Mouse (Mus musculus): ENCODE measurements around the gene Sox18.

Sox18 gene

DNA sequence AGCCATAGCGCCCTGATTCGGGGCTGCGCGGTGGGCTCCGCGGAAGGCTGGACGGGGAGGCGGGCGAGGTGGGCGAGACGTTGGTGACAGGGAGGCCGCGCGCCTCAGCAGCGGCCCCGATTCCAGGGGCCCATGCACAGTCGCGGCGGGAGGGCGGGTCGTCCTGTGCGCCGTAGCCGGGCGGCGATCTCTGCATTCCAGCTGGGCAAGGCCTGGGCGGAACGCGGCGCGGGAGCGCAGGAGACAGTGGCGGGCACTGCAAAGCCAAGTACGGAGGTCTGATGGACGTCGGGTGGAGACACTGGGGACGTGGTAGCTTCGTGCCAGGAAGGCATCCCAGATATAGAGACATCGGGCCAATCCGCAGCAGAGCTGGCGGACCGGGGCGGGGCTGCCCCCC, at the start of gene Sox18:
TSS of gene Sox18 (minus strand) at position 315 of the 400 bp plus-strand sequence.
- peak; percentile 99 for DNase-seq

DNA sequence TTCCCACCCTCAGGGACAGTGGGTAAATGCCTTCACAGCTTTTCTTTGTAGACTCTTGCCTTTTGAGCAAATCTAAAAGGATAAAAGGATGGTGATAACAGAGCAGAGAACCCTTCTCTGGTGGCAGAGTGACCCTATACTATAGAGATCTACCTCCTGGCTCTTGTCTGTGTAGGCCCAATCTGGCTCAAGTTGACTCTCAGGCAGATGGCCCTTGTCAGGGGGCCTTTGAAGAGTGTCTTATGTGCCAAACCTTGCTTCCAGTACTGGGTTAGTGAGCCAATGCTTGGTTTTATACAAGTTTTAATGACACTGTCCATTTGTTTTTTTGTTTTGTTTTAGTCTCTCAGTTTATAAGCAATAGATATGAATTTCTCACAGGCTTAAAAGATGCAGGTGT, 49.8 kb upstream of the Sox18 start:
- DNase-seq, result no peak

DNA sequence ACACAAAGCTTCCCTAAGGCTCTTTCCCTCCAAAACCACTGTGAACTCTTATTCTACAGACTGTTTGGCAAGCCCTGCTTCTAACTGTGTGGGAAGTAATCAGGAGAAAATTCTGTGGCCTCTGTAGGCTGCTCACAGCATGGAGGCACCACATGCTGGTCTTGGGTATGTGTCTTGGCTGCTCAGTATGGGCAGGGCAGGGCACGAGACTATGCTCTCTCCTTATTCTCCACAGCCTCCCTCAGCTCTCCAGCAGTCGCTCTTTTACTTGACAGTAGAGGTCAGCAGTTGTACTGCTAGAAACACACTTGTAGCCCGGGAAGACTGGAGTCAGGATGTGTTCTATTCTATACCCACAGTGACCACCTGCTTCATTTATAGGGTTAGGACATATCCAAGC, 48.6 kb upstream of the Sox18 start:
- peak; percentile 48 for DNase-seq

DNA sequence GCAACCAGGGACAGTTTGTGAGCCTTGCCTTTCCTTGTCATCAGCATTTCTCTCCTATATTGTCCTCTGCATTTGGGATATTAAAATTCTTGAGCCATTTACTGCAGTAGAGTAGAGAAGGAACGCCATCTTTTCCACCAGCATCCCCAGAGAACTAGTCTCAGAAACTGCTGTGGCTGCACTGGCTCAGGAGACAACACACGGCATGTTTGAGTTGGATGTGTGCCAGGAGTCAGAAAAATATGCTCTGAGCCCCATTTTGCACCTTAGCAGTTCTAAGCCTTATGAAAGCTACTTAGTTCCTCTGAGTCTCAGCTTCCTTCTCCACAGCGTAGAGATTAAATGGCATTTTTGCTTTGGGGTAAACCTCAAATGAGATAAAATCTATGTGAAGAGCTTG, 45.6 kb upstream of the Sox18 start:
- DNase-seq, result peak; percentile 60

DNA sequence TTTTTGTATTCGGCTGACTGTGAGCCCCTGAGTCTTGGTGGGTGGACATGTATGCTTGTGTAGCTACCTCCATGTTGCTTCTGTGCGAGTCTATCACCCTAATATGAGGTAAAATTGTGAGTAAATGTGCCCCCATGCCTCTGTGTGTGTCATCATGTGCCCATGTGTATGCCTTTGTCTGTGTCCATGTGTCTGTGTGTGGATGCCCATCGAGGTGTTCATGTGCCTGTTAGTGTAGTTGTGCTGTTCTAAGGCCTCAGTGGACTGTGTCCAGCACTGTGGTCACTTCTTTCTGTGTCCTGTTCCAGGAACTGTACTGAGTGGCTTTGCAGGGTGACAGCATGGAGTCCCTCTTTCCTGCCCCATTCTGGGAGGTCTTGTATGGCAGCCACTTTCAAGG, 43.9 kb upstream of the Sox18 start:
- DNase-seq, result peak; percentile 85

DNA sequence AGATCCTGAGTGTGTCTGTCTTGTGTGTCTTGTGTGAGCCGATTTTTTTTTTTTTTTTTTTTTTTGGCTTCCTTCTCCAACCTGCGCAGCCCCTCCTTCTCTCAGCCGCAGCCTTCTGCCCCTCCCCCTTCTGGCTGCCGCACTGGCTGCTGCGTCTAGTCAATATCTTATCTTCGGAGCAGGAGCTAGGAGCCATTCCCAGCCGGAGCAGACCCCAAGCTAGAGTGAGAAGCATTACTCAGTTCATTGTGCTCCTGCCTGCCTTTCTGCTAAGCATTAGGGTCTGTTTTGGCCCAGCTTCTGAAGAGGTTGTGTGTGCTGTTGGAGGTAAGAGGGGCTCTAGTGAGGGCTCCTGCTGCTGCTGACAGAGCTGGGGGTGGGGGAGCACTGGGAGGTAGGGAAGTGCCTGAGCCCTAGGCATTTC, 43.5 kb upstream of the Sox18 start, which contains the start of gene Oprl1:
TSS of gene Oprl1 (plus strand) at position 114 of the 424 bp plus-strand sequence.
- peak; percentile 76 for DNase-seq

DNA sequence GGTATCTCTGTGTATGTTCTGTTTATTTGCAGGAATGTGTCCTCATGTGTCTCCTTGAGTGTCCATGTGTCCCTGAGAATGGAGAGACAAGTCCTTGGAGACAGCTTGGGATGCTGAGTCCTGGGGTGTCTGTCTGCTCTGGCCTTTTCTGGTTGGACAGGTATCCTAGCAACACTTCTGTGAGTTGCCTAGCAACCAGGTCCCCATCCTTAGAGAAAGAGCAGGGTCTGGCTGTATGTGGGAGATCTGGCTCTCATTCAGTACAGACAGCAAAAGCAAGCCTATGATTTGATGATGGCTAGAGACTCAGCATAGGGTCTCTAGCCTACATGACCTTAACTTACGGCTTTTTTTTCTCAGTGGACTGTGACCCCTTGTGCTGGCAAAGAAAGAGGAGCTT, 42.3 kb upstream of the Sox18 start:
- peak; percentile 73 for DNase-seq

DNA sequence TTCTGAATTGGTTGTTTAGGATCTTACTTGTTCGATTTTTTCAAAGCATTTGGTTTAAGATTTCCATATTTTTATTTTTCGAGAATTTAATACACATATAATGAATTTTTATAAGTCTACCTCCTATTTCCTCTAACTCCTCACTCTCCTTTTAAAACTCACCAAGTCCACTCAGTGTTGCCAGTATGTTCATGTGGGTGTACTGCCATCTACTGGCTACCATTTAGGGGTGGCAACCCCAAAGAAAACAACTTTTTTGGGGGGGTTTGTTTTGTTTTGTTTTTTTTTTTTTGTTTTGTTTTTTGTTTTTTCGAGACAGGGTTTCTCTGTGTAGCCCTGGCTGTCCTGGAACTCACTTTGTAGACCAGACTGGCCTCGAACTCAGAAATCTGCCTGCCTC, 35.2 kb upstream of the Sox18 start:
- peak; percentile 70 for DNase-seq

DNA sequence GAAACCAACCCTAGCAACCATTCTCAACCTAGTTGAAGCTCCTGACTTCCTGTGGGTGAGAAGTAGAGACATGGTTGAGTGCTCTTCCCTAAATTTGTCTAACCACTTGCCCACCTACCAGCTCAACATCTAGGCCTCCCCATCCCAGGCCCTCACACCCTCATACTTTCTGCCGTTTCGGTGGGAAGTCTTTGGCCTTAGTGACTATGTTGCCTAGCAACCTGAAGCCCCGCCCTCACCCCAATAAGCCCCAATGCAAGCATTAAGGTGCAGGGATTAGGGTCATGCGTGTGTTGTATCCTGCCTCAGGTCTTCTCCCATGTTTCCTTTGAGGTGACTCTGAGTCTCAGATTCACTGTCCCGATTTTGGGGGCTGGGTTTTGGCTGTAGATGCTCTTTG, 26.8 kb upstream of the Sox18 start, which contains the start of gene Lkaaear1:
TSS of gene Lkaaear1 (minus strand) at position 202 of the 400 bp plus-strand sequence.
- peak; percentile 74 for DNase-seq

DNA sequence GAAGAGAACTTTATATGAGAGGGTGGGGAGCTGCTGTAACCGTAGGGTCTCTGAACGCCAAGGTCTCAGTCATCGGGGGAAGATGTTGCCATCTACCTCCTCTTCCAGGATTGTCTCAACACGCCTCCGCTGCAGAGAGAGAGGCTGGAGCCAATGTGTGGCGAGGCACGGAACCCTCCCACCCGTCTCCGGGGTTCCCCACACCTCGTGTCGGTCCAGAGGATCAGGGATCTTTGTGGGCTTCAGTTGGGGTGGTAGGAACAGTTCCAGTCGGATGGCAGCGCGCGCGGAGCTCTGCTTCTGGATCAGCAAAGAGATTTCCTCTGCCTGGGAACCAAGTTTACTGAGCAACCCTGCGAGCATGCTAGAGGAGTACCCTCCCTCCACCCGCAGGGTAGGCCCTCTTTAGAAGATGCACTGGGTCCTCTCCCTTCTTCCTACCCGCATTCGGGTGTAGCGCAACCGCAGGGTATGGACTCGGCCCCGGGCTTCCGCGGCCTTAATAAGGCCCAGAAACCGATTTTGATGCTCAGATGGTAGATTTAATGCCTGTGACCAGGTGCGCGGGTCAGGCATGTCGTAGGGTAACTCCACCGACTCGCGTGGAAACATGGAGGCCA, 25.5 kb upstream of the Sox18 start:
- peak; percentile 77 for DNase-seq

DNA sequence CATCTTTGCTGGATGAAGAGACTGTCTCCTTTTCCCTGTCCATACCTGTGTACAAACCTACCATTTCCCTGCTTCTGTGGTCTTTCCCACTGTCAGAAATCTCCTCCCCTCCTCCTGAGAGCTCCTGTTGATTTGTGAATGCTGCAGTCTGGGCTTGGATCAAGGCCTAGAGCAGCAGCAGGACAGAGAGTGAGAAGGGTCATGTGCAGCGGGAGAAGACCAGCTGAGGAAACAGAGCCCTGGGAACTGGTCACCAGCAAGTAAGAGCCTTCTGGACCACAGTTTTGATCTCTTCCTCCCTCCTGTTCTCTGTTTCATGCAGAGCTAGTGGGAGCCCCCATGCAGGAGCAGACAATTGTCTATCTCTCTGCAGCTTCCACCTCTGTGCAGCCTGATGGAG, 24.3 kb upstream of the Sox18 start:
- DNase-seq, result peak; percentile 66

DNA sequence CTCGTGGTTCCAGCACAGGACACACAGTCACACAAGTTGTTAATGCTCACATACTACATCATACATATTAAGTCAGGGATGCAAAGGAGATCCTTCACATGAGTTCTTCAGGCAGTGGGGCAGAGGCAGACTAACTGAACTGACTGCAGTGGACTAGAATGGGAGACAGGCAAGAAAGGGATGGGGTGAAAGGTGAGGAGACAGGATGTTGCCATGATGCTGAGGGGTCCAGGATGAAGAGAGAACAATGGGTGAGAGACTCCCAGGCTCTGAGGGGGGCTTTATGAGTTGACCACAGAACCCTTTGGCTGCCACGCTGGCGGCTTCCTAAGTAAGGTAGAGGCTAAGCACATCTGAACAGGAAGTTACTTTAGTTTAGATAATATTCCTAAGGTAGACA, 23.1 kb upstream of the Sox18 start:
- peak; percentile 90 for DNase-seq

DNA sequence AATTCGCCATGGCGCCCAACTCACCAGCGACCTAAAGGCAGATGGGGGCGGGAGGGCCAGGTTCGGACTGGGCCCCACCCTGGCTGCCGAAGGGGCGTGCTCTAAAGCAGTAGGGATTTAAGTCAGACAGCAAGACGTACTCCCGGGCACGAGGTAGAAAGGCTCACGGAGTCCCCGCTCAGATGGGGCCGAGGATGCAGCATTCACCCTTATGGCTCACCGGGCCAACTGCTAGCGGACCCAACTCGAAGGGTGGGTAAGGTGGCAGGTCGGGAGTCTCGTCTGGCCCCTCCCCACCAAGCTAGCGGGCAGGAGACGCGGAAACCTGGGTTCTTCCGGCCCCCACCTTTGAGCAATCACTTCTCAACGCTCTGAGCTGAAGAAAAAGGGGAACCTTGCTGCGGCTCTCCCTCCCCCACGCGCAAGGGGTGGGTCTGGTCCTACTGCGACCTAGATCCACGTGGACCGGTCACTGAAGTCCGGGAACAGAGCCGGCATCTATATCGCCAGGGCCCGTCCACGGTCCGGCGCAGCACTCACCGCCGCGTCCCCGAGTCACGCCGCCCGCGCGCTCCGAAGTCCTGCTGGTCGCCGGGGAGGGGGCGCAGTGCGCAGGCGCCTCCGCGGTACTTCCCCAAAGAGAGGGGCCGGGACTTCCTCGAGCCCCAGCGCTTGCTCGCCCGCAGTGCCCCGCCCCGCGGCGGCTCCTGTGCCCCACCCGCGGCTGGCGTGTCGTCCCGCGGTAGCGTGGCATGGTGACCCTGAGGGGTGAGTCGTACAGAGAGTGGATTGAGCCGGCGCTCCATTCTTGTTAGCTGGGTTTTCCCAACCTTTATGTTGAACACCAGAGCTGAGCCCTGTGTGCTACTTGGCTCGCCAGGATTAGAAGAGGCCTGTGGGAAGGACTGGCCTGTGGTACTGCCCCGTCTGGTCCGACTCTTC, 22.2 kb upstream of the Sox18 start, which contains the start of gene Rgs19:
TSS of gene Rgs19 (minus strand) at position 639 of the 942 bp plus-strand sequence.
- DNase-seq, result peak; percentile 99

DNA sequence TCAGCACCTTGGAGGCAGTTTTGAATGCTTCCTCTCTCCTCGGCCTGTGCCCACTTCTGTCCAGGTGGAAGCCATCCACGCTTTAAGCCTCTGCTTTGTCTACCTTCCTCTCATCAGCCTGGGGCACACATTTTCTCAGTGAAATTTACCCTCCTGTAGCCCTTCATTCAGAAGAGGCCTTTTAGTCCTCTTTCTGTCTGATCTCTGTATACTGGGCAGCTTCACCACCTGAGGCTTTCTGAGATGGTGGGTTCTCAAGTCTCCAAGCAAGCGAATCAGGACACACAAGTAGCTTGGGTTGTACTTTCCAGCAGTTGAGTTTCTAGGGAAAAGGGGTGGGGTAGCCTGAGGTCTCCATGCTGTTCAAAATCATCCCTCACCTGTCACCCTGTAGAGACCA, 20.9 kb upstream of the Sox18 start:
- DNase-seq, result peak; percentile 59

DNA sequence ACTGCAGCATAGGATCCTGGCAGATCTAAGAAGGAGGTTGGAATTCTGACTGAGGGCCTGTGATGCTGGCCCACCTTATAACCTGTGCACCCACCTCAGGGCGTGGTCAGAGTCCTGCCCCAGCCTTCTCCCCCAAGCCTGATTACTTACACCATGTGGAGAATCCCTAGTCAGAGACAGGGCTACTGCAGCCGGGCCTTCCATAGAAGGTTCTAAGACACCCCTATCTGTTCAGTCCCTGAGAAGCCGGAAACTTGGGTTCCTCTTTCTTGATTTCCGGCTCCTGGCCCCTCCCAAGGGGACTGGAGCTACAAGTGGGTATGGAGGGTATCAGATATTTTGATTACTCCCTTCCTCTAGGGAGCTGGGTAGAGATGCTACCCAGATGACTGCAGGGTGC, 20.1 kb upstream of the Sox18 start:
- DNase-seq, result peak; percentile 93

DNA sequence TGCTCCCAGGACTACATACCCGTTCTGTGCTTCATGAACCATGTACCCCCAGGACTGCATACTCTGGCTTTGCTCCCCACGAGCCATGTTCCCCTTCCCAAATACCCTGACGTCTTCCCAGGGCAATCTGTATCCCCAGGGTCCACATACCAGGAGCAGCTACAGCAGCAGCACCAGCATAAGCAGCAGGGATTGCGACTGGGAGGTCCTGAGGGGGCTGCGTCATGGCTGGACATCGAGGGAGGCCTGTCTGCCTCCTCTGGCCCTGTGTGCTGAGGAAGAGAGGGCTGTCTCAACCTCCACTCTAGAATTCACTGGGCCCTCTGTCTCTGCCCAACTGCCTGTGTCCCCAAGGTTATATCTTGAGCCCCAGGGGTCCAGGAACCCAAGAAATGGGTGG, 19.6 kb upstream of the Sox18 start:
- DNase-seq, result no peak

DNA sequence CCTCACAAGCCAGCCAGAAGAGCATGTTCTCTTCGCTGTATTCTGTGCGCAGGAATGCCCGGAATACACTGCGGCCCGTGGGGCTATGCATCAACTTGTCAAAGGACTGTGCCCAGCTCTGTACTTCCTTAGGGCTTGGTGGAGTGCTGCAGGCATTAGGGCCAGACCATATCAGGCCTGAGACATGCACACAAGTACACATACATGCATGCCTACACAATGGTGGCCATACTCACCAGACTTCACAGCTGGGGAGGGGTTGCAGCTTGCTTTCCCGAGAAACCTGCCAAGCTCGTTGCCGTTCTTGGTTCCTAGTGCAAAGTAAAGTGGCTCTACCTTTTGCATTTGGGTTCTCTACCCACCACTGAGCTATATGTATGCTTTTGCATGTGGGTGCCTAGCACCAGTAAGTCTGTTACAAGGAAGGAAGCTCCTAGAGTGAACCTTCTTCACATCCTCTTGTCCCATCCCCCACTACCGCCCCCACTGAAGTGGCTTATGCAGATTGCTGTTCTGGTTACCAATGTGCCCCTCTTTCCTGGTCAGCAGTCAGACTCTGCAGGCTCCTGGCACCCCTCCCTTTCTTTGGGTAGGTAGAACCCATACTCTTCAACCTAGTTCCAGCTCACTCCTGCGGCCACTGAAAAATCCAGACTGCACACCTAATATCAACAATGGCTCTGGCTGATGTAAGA, 18.2 kb upstream of the Sox18 start:
- peak; percentile 74 for DNase-seq

DNA sequence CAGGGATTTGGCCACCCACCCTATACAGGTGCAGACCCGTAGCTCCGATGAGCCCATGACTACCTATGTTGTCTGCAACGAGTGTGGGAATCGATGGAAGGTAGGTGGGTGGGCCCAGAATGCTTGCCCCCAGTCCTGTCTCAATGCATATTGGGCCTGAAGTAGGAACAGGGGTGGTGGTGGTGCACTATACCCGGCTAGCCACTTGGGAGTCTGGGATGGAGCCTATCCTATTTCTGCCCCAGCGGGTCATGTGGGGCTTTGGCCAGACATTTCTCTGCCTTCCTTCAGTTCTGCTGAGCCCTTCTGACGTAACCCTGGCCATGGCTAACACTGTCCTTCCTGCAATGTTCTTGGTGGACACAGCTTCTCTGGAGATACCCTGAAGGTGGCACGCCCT, 16.1 kb upstream of the Sox18 start:
- peak; percentile 87 for DNase-seq

DNA sequence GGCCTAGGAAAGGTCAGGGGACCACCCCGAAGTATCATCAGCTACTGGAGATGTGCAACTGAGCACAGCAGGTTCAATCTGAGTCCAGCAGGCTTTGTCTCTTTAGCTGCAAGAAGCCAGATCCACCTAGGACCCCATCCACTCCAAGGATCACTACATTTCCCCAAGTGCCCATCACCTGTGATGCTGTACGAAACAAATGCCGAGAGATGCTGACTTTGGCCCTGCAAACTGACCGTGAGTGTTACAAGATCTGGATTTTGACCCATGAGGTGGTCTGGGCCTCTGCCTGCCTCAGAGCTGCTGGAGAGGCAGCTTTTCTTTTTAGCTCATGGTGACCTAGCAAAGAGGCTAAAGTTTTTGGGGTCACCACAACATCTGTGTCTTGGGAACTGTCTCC, 14.2 kb upstream of the Sox18 start:
- DNase-seq, result peak; percentile 82

DNA sequence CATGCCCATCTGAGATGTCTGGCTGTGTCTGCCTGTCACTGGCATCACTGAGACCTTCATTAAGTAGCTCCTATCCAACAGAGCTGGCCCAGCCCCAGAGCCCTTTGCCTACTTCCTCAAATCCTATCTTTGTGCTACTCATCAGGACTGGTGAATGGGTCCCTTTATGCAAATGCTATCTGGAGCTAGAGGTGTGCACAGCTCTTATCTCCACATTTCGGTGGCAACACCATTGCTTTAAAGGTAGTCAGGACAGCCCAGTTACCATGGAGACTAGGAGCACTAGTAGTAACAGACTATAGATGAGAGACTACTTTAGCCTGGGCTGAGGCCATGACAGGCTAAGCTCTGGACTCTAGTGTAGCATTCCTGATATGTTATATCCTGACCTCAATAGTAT, 13.3 kb upstream of the Sox18 start:
- peak; percentile 85 for DNase-seq

DNA sequence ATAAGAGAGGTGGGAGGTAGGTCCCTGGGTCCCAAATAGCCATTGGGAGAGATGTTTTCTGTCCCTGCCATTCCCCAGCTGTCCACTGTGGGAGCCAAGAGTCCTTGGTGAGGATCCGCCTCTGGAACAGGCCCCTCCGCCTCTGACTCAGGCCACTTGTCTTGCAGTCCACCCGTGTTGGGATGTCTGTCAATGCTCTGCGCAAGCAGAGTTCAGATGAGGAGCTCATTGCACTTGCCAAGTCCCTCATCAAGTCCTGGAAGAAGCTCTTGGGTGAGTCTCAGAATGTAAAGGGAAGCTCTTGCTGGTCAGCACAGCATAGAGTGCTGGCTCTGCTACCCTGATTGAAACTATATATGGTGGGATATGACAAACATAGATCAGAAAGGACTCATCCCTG, 11.9 kb upstream of the Sox18 start:
- peak; percentile 90 for DNase-seq

DNA sequence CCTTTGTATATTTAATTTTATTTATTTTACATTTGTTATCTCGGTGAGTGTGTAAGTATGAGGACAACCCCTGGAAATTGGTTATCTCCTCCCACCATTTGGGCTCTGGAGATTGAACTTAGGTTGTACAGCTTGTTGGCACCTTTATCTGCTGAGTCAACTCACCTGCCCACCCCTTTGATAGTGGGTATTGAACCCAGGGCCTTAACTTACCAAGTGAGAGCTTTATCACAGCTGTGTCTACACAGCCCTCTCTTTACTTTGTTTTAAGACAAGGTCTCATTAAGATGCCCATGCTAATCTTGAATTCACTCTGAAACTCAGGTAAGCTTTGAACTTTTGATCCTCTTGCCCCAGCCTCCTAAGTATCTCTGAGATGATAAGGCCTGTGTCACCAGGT, 10.5 kb upstream of the Sox18 start:
- peak; percentile 57 for DNase-seq

DNA sequence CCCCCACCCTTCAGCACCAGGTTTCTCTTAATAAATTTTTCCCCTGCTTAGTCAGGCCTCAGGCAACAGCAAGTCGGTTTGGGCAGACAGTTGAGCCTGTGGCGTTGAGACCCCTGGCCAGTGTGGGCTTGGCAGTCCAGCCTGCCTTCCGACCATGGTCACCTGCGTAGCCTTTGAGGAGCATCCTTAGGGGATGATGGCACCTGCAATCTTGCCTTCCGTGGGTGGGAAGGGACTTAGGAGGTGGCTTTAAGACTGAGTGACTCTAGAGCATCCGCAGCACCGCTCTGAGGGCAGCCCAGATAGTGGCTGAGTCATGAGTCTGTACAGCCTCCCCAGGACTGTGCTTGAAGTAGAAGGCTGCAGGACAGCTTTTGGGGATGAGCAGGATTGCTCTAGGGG, 9.3 kb upstream of the Sox18 start:
- peak; percentile 94 for DNase-seq
